Mouse (Mus musculus) small intestine, adult 2 months (tissue): ENCODE results near the gene Ap1m2. TPM values are rescaled to one million over a fixed set of nuclear protein-coding genes. Genes with fewer than 3 reads are reported as not detected.
A peak's percentile ranks its signal among the peaks of the same experiment; 100 is the strongest.
"Not testable (repeated sequence)": the region's sequence is repeated elsewhere in the genome, so short reads cannot be mapped to it uniquely, and the experiment has no call there.

Experiments
- H3K27ac ChIP-seq: fragments of 200-500 bp; 2 replicates; pipeline ENCODE4 v1.5.1; 2012; ENCODE audit warnings: low read depth, low read length, control low read depth, inconsistent platforms; ENCODE audit not compliant: insufficient read depth
- H3K27me3 ChIP-seq: fragments of 200-500 bp; 2 replicates; pipeline ENCODE4 v1.6.1; 2012; ENCODE audit warnings: mild to moderate bottlenecking, moderate library complexity, low read length, inconsistent platforms; ENCODE audit not compliant: control insufficient read depth, insufficient read depth
- H3K36me3 ChIP-seq: fragments of 200-500 bp; 2 replicates; pipeline ENCODE4 v1.6.1; 2012; ENCODE audit warnings: mild to moderate bottlenecking, low read length, control low read depth, inconsistent platforms; ENCODE audit not compliant: control insufficient read depth, insufficient read depth
- H3K4me1 ChIP-seq: fragments of 200-500 bp; 2 replicates; pipeline ENCODE4 v1.6.1; 2012; ENCODE audit warnings: low read length, inconsistent platforms, mixed read lengths; ENCODE audit not compliant: control insufficient read depth, insufficient read depth, insufficient read length
- H3K4me3 ChIP-seq: fragments of 200-500 bp; 2 replicates; pipeline ENCODE4 v1.5.1; 2012; ENCODE audit warnings: low read depth, mild to moderate bottlenecking, control low read depth, inconsistent platforms, low read length, moderate library complexity
- CTCF ChIP-seq: fragments of 200-500 bp; IDR thresholded peaks from 2 replicates; pipeline ENCODE4 v1.5.1; 2012; ENCODE audit warnings: low read depth, mild to moderate bottlenecking, control low read depth, inconsistent platforms, low read length, moderate library complexity, mixed read lengths; ENCODE audit not compliant: insufficient replicate concordance, insufficient read length; ENCODE audit errors: extremely low read depth
- POLR2A ChIP-seq: fragments of 200-500 bp; IDR thresholded peaks from 2 replicates; pipeline ENCODE4 v1.6.1; 2012; ENCODE audit warnings: low read depth, mild to moderate bottlenecking, control low read depth, inconsistent platforms, low read length, moderate library complexity
- WGBS: fragments of 180-500 bp; shearing (Covaris S2); methylation state at CpG from one replicate; pipeline ENCODE4 v1.1.7; 2018; 5-methylcytosine and 5-hydroxymethylcytosine counted together
- polyA plus RNA-seq: library from polyadenylated mRNA; depleted of rRNA; stranded (reverse); fragments of >200 nt; gene quantifications from 2 replicates; pipeline ENCODE4 v1.2.3, GENCODE M21; 2012

The Ap1m2 gene
- polyA plus RNA-seq, 1 experiment = 69.5 TPM

DNA sequence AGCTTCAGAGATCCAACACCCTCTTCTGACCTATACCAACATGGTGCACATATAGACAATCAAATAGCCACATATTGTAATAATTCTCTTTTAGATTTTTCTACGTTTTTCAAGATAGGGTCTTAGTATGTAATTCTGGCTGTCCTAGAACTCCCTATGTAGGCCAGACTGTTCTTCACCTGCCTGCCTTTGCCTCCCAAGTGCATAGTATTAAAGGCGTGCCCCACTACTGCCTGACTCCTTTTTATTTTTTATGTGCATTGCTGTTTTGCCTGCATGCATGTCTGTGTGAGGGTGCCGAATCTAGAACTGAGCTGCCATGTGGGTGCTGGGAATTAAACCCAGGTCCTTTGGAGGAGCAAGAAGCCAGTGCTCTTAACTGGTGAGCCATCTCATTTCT, 19.9 kb downstream of the Ap1m2 start:
- TF ChIP-seq CTCF = no peak
- Histone ChIP-seq H3K27me3 (no peaks in the 10 kb centered on the region), H3K27ac (no peak overlapping the region), H3K4me1 (peaks cover 6% of the 10 kb centered on the region), H3K36me3 (peaks cover 15% of the 10 kb centered on the region), H3K4me3 (no peak overlapping the region)
- 87% methylated on average over 3 of the region's 3 CpGs for WGBS

DNA sequence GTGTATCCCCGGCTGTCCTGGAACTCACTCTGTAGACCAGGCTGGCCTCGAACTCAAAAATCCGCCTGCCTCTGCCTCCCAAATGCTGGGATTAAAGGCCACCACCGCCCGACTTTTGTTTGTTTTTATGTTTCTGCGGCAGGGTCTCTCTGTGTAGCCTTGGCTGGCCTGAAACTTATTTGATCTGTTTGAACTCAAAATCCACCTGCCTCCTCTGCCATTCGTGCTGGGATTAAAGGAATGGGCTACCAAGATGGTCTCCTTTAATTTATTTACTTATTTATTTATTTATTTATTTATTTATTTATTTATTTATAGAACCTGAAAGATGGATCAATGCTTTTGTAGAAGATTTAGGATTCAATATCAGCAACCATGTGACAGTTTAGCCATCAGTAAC, 20.3 kb downstream of the Ap1m2 start:
- H3K4me3 ChIP-seq = peak overlapping the region; percentile 74
- 10% methylated on average over 7 of the region's 7 CpGs for WGBS
- not testable (repeated sequence) for H3K27me3 ChIP-seq, H3K4me1 ChIP-seq
- peaks cover 13% of the 10 kb centered on the region for H3K36me3 ChIP-seq
- peak overlapping the region; percentile 35; the same call in 1 of the 2 replicates for H3K27ac ChIP-seq

- H3K27me3 ChIP-seq = no peaks in the 10 kb centered on the region
- H3K36me3 ChIP-seq = peaks cover 6% of the 10 kb centered on the region
- peaks cover 9% of the 10 kb centered on the region for H3K4me1 ChIP-seq
- WGBS = under 1% methylated on average over 48 of the region's 51 CpGs
- peak within 1 kb of the TSS; percentile 83 for H3K4me3 ChIP-seq
- H3K27ac ChIP-seq = peak within 1 kb of the TSS; percentile 61
- TF ChIP-seq POLR2A (peak; percentile 70; the same call in 1 of the 2 replicates), CTCF (no peak)
Measured at GRCm38 (mm10) chr9:21291022-21291787, 20.9 kb downstream of the Ap1m2 start, which contains the start of gene Cdkn2d. TSS of gene Cdkn2d (minus strand) at chr9:21291407.

GRCm38 (mm10) chr9:21290589-21290988, 21.5 kb downstream of the Ap1m2 start:
- Histone ChIP-seq H3K4me1 (peaks cover 9% of the 10 kb centered on the region), H3K36me3 (peaks cover 1% of the 10 kb centered on the region), H3K27ac (peak overlapping the region; percentile 61), H3K4me3 (peak overlapping the region; percentile 83), H3K27me3 (no peaks in the 10 kb centered on the region)
- TF ChIP-seq POLR2A (no peak), CTCF (no peak)
- WGBS = under 1% methylated on average over 20 of the region's 20 CpGs

DNA sequence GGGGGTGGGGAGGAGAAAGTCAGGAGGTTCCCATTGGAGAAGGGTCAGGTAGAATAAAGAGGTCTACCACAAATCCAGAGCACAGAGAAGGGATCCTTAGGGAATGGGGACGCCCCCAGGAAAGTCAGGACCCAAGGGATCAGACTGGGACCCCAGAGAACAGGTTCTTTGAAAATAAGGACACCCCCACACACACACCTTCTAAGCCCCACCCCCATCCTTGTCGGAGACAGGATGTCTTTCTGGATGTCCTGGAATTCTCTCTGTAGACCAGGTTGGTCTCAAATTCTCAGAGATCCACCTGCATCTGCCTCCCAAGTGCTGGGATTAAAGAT, 22.8 kb downstream of the Ap1m2 start:
- Histone ChIP-seq H3K36me3 (peaks cover 4% of the 10 kb centered on the region; the same call in 1 of the 2 replicates), H3K4me1 (peaks cover 9% of the 10 kb centered on the region), H3K27me3 (no peaks in the 10 kb centered on the region), H3K27ac (no peak overlapping the region), H3K4me3 (no peak overlapping the region)
- 83% methylated on average over 2 of the region's 2 CpGs for WGBS
- TF ChIP-seq CTCF (no peak), POLR2A (no peak)

DNA sequence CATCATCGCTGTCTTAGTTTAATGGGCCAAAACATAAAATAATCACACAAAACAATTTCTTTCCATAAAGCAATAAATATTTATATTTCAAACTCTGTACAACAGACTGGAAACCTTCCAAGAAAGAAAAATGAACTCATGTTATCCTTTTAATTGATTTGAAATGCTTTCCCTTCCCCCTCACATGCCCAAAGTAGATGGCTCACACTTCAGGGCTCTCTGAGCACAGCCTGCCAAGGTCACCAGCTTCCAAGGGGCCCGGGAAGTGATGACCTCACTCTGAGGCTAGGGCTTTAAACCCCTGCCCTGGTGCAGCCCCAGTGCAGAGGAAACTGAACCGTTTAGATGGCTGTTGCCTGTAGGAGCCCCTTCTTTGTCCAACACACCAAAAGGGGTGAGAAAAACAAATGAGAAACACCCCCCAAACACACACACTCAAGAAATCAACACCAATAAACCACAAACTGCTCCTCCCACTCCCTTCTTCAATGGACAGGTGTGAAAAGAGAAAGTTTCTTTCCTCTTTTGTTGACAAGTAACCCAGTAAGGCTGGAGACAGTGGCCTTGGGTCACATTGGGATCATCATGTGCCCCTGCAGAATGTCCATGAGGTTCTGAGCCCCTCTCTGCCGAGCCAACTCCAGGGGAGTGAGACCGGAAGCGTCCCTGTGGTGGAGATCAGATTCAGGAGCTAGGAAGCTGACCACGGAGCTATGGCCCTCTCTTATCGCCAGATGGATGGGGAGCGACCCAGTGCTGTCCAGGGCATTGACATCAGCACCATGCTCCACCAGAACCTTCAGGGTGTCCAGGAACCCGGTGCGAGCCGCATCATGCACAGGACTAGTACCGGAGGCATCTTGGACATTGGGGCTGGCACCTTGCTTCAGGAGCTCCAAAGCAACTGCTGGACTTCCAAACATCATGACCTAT, 23.5 kb downstream of the Ap1m2 start:
- Histone ChIP-seq H3K4me3 (peak overlapping the region; percentile 76), H3K4me1 (peaks cover 9% of the 10 kb centered on the region), H3K36me3 (peaks cover 4% of the 10 kb centered on the region; the same call in 1 of the 2 replicates), H3K27ac (peak overlapping the region; percentile 67), H3K27me3 (no peaks in the 10 kb centered on the region)
- WGBS = 73% methylated on average over 13 of the region's 13 CpGs
- TF ChIP-seq POLR2A = no peak
- no peak for TF ChIP-seq CTCF
